Mouse (Mus musculus) ES-E14 (cell line): ENCODE measurements at regions not wholly inside any gene's neighbourhood (a gene's known extent, or its start where the extent isn't known, plus 50 kb on each side); places are given as distances from the start of the nearest gene placed in this dataset.

Experiments used
- DNase-seq: peaks from one replicate; pipeline ENCODE4 v3.0.0-alpha.2; 2013; ENCODE audit warnings: low read depth, low spot score
- H3K27ac ChIP-seq: 2 replicates; pipeline ENCODE4 v1.5.1; 2012; ENCODE audit warnings: low read depth, mild to moderate bottlenecking, low read length, moderate library complexity, mixed read lengths; ENCODE audit not compliant: poor library complexity, insufficient read depth, severe bottlenecking
- H3K36me3 ChIP-seq: 2 replicates; pipeline ENCODE4 v1.6.1; 2012; ENCODE audit warnings: mild to moderate bottlenecking, low read length, moderate library complexity, mixed read lengths; ENCODE audit not compliant: control insufficient read depth, poor library complexity, insufficient read depth, severe bottlenecking
- H3K4me1 ChIP-seq, 2 experiments: fragments of 150-350 bp in 1 of 2; sonication (generic) in 1 of 2; 2 replicates each; pipeline ENCODE4 v1.6.1; 2012; ENCODE audit warnings: low read length in 2 of 2, mild to moderate bottlenecking in 1 of 2, mixed read lengths in 1 of 2; ENCODE audit not compliant: control insufficient read depth in 2 of 2, insufficient read depth in 2 of 2, poor library complexity in 1 of 2
- H3K4me3 ChIP-seq, 2 experiments: fragments of 150-350 bp in 1 of 2; sonication (generic) in 1 of 2; 2 replicates each; pipeline ENCODE4 v1.5.1; 2012; ENCODE audit warnings: low read length in 2 of 2, low read depth in 1 of 2, mild to moderate bottlenecking in 1 of 2, mixed read lengths in 1 of 2; ENCODE audit not compliant: insufficient read depth in 1 of 2, poor library complexity in 1 of 2, severe bottlenecking in 1 of 2
- H3K9ac ChIP-seq: 2 replicates; pipeline ENCODE4 v1.6.1; 2012; ENCODE audit warnings: low read depth, mild to moderate bottlenecking, low read length, mixed read lengths; ENCODE audit not compliant: poor library complexity, insufficient read depth, severe bottlenecking
- H3K9me3 ChIP-seq: fragments of 150-350 bp; sonication (generic); 2 replicates; pipeline ENCODE4 v1.6.1; 2012; ENCODE audit warnings: low read depth, mild to moderate bottlenecking, low read length; ENCODE audit not compliant: control insufficient read depth, insufficient read depth
- CHD2 ChIP-seq: IDR thresholded peaks from 2 replicates; pipeline ENCODE4 v1.6.1; 2014; ENCODE audit warnings: mild to moderate bottlenecking, low read depth, low read length, inconsistent platforms
- HCFC1 ChIP-seq: IDR thresholded peaks from 2 replicates; pipeline ENCODE4 v1.6.1; 2012; ENCODE audit warnings: low read length, inconsistent platforms, borderline replicate concordance; ENCODE audit not compliant: insufficient read depth
- MAFK ChIP-seq: IDR thresholded peaks from 2 replicates; pipeline ENCODE4 v1.6.1; 2014; ENCODE audit warnings: mild to moderate bottlenecking, low read depth, low read length, inconsistent platforms; ENCODE audit not compliant: insufficient read depth
- ZC3H11A ChIP-seq: IDR thresholded peaks from 2 replicates; pipeline ENCODE4 v1.6.1; 2012; ENCODE audit warnings: low read depth, mild to moderate bottlenecking, inconsistent platforms, low read length, borderline replicate concordance
- ZNF384 ChIP-seq: IDR thresholded peaks from 2 replicates; pipeline ENCODE4 v1.6.1; 2012; ENCODE audit warnings: low read depth, low read length, inconsistent platforms
- in situ Hi-C, 2 experiments: fragments of 600-800 bp; cut with MboI; formaldehyde crosslinking; loops; one replicate each; pipeline ENCODE4 v1.15.1; 2025; ENCODE audit warnings: low sequenced_read_pairs in 2 of 2, inconsistent platforms in 1 of 2; ENCODE audit not compliant: unreplicated experiment in 2 of 2

DNA sequence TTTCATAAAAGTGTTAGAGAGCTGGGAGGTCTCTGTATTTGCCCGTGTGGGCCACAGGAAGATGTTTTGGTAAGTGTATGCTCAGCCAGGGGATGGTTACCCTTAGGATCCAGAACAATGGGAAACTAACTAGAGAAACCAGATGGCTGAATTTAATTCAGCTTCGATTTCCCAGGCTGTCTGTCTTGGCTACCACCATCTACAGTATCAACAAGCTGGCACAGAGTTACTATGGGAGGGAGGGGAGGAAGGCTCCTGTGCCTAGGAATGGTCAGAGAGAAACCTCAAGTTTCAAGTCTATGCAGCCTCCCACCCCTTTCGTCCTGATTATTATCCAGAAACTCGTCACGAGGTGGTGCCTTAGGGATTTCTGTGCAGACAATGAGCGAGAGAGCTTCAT lies 55.6 kb upstream of the Abcd3 start:
- in situ Hi-C loops: no loop called here

GRCm38 (mm10) chr3:121869694-121870093 lies 54.6 kb upstream of the Abcd3 start:
- Histone ChIP-seq H3K27ac (no peak overlapping the region), H3K4me1 (peaks cover under 1 to 2% of the 10 kb centered on the region in 2 experiments; a peak in 1 of 4 replicates), H3K9ac (no peak overlapping the region), H3K36me3 (no peaks in the 10 kb centered on the region), H3K9me3 (no peaks in the 10 kb centered on the region), H3K4me3 (no peak overlapping the region)
- in situ Hi-C loops: no loop called here
- TF ChIP-seq ZNF384 (no peak), ZC3H11A (no peak), CHD2 (no peak)
- no peak for DNase-seq

More for the DNA sequence above, 55.6 kb upstream of the Abcd3 start:
- Histone ChIP-seq H3K36me3 (no peaks in the 10 kb centered on the region), H3K9ac (no peak overlapping the region), H3K4me1 (0 out of 4 replicates have a peak, but pooled peaks cover 0 to 2% of the 10 kb centered on the region in 2 experiments), H3K9me3 (no peaks in the 10 kb centered on the region), H3K27ac (no peak overlapping the region), H3K4me3 (no peak overlapping the region)
- TF ChIP-seq MAFK: no peak
- TF ChIP-seq HCFC1: no peak
- no peak for TF ChIP-seq ZNF384
- TF ChIP-seq CHD2: no peak
- TF ChIP-seq ZC3H11A: no peak
- DNase-seq: no peak

GRCm38 (mm10) chr3:121867301-121867700 lies 52.2 kb upstream of the Abcd3 start:
- Histone ChIP-seq H3K4me3 (no peak overlapping the region), H3K9me3 (no peaks in the 10 kb centered on the region), H3K36me3 (no peaks in the 10 kb centered on the region), H3K9ac (no peak overlapping the region), H3K27ac (no peak overlapping the region), H3K4me1 (peaks cover 2 to 3% of the 10 kb centered on the region in 2 experiments; a peak in 1 of 4 replicates)
- DNase-seq: no peak
- in situ Hi-C loops: no loop called here
- no peak for TF ChIP-seq HCFC1
- TF ChIP-seq MAFK: no peak
- no peak for TF ChIP-seq CHD2
- no peak for TF ChIP-seq ZC3H11A
- TF ChIP-seq ZNF384: no peak

DNA sequence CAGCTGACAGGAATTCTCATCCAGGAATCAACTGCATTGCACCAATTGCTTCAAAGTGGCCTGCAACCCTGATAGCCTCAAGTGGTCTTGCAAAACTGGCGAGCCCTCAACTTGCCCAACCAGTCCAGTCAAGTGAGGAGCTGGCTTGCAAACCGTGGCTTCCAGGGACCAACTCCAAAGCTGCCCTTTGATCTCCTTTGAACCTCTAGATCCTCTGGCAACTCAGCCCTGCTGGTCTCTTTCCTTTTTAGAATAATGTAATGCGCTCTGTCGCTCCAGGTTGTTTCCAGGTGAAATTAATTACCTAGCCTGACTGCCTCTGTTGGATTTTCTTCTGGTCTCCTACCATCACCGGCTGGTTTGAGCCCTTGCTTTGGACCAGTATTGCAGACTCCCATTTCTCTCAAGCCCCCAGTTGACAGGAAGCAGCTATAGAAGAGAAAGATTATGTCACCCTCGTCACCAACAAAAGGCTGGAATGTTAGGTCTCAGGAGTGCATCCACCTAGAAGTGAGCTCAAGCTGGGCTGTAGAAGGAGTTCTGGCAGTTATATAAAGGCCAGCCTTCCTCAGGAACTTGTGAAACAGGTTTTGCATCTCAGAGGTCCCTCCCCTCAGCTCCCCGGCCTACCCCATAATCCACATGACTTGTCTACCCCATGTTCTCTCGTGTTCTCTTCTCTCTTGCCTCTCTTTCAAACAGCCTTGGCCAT lies 49.8 kb upstream of the Abcd3 start:
- Histone ChIP-seq H3K9ac (no peak overlapping the region), H3K27ac (no peak overlapping the region), H3K4me1 (peaks cover 2 to 3% of the 10 kb centered on the region in 2 experiments; a peak in 1 of 4 replicates), H3K4me3 (no peak overlapping the region), H3K9me3 (no peaks in the 10 kb centered on the region), H3K36me3 (no peaks in the 10 kb centered on the region)
- in situ Hi-C loops: no loop called here
- TF ChIP-seq HCFC1: no peak
- TF ChIP-seq MAFK: no peak
- no peak for TF ChIP-seq ZC3H11A
- no peak for TF ChIP-seq CHD2
- no peak for TF ChIP-seq ZNF384
- no peak for DNase-seq
